Mouse (Mus musculus): ENCODE results near the gene Cadm3.

DNA sequence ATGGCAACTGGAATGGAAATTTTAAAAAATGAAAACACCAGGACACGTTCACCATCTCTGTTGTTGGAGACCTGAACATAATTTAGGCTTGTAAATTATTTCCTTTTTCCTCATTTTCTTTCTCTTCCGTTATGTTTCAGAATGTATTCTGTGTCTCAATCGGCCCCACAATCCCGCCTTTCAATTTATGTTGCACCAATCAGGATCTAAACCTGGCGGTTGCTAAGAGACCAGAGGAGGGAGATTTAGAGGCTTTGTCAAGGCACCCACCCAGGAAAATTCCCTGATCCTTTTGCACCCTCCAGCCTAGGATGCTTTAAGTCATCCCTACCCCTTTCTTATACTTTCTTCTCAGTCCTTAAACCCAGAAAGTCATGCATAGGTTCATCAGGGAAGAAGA lies 37.8 kb downstream of the Cadm3 start:
- TF ChIP-seq POLR2A (IDR thresholded peaks at IDR 0.05; ENCODE audit: borderline replicate concordance, insufficient read depth, low read length) (no peak), CTCF (IDR thresholded peaks at IDR 0.05; ENCODE audit: borderline replicate concordance, insufficient read depth, low read depth, low read length) (no peak)

Measured in cerebellum, adult 2 months (tissue).